Mouse (Mus musculus): ENCODE data around the gene Slc22a23.

Slc22a23 gene

DNA sequence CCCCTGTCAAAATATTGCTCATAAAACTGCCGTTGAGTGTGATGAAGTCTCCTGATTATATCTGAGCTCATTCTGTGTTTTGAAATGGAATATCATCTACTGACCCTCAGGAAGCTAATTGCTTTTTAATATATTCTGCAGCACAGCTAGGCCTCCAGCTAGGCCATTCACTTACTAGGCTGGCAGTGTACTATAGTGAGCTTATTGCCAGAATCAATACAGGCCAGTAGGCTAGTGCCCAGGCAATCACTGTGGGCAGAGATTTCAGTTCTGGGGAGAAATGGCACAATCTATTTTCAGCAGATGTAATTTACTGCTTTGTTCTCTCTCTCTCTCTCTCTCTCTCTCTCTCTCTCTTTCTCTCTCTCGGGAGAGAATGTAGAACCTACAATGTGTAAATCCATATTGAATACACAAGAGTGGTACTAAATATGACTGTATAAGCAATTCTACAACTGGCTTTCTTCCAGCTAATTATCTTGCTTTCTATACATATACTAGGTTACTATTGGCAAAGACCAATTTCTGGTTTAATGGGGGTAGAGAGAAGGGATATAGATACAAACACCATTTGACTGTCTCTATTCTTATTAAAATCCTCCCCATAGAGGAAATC lies 75.5 kb downstream of the Slc22a23 start:
- no peak for DNase-seq (ENCODE audit: low spot score in 2 of 2)

DNA sequence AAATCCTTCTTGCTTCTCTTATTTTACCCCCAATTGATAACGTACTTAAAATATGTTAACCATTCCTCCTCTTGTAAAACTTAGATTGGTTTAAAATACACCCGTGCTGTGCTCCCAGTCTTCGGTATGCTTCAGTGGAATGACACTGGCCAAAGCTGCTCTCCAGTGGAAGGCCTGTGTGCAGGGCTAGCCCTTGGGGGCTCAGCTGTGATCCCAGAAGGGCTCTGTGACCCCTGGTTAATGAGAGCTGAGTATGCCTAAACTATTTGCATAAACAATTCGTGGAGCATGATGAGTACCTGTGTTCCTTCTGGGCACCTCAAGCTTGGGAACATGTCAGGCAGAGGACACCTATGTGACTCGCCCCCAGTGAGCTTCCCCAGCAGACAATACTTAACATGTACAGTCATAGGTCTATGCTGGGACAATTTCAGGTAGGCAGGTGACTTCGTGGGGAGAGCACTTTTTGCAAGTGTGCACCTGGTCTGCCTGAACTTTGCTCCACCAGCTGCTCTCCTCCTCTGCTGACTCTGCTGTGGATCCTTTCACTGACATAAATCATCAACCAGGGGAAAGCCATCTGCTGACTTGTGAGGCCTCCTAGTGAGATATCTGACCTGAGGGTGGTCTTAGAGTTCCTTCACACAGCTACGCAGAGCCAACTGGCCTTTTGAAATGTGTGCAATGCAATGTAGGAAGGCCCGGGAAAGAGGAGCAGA lies 77.9 kb downstream of the Slc22a23 start:
- no peak for DNase-seq (ENCODE audit: low spot score in 2 of 2)

DNA sequence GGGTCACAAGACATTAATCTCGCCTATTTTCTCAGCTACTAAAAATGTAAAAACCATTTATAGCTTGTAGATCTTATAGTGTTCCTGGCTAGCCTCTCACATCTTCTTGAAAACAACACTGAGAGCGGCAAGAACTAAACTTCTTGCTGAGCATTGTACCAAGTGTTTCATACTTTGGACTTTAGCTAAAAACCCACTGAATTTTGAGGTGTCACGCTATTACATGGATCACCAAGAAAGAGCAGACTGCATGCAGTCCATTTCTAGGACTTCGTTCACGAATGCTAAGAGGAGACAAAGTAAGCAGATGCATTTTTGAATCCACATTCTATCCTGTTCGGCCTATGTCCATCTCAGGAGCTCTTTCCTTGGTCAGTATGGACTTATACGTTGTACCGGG lies 78.9 kb downstream of the Slc22a23 start:
- DNase-seq (ENCODE audit: low spot score in 2 of 2): no peak

DNA sequence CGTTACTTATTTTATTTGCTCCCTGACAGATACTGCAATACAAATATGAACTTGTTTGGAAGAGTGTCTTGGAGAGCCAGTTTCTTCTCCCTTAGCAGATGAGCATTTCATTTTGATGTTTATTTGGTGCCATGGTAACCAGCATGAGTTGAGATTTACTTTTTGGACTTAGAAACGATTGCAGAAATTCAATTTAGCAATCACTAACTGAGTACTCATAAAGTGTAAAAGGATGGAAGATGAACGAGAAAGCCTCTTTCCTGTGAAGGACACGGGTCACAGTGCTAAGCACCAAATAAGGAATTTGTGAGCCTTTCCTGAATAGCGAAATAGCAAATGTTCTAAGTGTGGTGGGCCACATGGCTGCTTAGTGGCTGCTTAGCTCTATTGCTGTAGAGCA lies 79.4 kb downstream of the Slc22a23 start:
- DNase-seq (ENCODE audit: low spot score in 2 of 2): no peak

GRCm38 (mm10) chr13:34265022-34265565 lies 79.9 kb downstream of the Slc22a23 start:
- DNase-seq (ENCODE audit: low spot score in 2 of 2): no peak

- DNase-seq (ENCODE audit: low spot score in 2 of 2): no peak
Measured at GRCm38 (mm10) chr13:34264508-34264907, 80.5 kb downstream of the Slc22a23 start.

DNA sequence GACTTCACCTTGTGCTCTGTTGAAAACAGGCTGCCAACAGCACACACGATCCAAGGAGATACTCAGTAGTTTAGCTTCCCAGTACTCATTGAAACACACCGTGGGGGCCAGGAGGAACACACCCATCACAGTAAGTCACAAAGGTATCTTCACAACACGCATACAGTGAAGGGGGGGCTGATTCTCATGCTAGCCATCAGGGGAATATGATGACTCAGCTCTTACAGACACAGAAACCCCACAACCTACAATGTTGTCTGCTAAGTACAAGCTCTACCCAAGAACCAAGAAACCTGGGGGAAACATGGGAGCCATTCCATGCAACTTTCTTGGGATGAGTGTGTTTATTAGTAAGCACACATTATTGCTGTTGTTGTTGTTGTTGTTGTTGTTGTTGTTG lies 86.2 kb downstream of the Slc22a23 start:
- no peak for DNase-seq (ENCODE audit: low spot score in 2 of 2)

- DNase-seq (ENCODE audit: low spot score in 2 of 2): no peak
Measured at GRCm38 (mm10) chr13:34257177-34257576, 87.8 kb downstream of the Slc22a23 start.

GRCm38 (mm10) chr13:34256676-34257075 lies 88.3 kb downstream of the Slc22a23 start:
- DNase-seq (ENCODE audit: low spot score in 2 of 2): no peak

DNA sequence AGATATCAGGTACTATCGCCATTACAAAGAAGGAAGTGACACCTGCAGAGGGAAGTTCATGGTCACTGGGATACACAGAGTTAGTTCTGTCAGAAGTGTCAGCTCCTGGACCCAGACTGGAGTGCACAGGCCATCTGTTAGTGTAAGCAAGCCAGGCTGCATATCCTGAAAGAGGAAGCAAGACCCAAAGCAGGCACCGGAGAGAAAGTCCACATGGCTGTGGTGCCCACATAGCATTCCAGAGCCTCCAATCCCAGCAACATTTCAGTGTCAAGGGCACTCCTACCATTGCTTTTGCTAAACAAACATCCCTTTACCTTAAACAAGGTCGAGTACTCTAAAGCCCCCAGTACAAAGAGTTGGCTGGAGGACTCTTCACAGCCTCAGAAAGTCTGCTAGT lies 89.7 kb downstream of the Slc22a23 start:
- peak in 1 of 2 experiments; percentile 10 for DNase-seq (ENCODE audit: low spot score in 2 of 2)

- peak; percentile 7 to 61 for DNase-seq (ENCODE audit: low spot score in 2 of 2)
Measured at GRCm38 (mm10) chr13:34254691-34255090, 90.3 kb downstream of the Slc22a23 start.

GRCm38 (mm10) chr13:34253736-34254135 lies 91.2 kb downstream of the Slc22a23 start:
- no peak for DNase-seq (ENCODE audit: low spot score in 2 of 2)

- no peak for DNase-seq (ENCODE audit: low spot score in 2 of 2)
Measured at GRCm38 (mm10) chr13:34248941-34249920, 95.8 kb downstream of the Slc22a23 start.

- DNase-seq (ENCODE audit: low spot score in 2 of 2): no peak
Measured at GRCm38 (mm10) chr13:34248107-34248506, 96.9 kb downstream of the Slc22a23 start.

DNA sequence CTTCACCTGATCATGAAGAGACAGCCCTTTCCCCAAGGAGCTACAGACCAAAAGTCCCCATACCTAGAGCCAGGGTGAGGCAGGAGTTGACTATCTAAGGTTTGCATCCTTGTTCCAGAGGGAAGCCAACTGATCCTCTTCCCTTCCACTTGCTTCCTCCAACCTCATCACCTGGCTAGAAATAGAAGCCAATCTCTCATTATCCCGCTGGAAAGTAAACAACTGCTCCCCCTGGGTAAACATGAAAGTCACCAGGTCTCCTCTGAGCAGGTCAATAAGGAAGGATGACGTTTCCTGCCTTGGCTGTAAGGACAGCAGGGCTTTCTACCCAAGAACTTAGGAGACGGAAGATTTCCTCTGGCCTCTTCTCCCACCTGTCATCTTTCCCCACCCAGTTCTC lies 98.2 kb downstream of the Slc22a23 start:
- no peak for DNase-seq (ENCODE audit: low spot score in 2 of 2)

GRCm38 (mm10) chr13:34245216-34245615 lies 99.8 kb downstream of the Slc22a23 start:
- no peak for DNase-seq (ENCODE audit: low spot score in 2 of 2)

GRCm38 (mm10) chr13:34244186-34244585 lies 100.8 kb downstream of the Slc22a23 start:
- no peak for DNase-seq (ENCODE audit: low spot score in 2 of 2)

DNA sequence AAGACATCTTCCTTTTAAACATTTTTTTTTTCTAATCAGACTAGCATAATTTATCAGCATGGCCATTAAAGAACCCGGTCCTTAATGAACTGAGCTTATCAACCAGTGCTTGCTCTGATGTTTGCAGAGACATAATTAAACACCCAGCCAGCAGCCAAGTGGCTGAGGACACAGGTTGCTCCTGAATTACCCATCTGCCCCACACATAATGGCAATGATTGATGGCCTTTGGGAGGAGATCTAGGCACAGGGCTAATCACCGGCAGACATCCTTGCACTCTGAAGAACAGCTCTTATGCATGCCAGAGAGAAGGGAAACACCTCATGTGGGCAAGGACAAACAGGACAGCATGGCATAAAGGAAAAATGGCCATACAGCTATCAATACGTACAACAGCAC lies 102.8 kb downstream of the Slc22a23 start:
- DNase-seq (ENCODE audit: low spot score in 2 of 2): no peak

DNA sequence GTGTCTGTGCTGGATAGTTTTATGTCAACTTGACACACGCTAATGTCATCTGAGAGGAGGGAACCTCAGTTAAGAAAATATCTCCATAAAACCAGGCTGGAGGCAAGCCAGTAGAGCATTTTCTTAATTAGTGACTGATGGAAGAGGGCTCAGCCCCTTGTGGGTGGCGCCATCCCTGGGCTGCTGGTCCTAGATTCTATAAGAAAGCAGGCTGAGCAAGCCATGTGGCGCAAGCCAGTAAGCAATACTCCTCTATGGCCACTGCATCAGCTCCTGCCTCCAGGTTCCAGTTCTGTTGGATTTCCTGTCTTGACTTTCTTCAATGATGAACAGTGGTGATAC lies 104.9 kb downstream of the Slc22a23 start:
- no peak for DNase-seq (ENCODE audit: low spot score in 2 of 2)

- no peak for DNase-seq (ENCODE audit: low spot score in 2 of 2)
Measured at GRCm38 (mm10) chr13:34239371-34240086, 105.5 kb downstream of the Slc22a23 start.

GRCm38 (mm10) chr13:34238646-34239290 lies 106.2 kb downstream of the Slc22a23 start:
- no peak for DNase-seq (ENCODE audit: low spot score in 2 of 2)
